Mouse (Mus musculus): ENCODE measurements around the gene Fbxw9. TPM values are rescaled to one million over a fixed set of nuclear protein-coding genes. Genes with fewer than 3 reads are reported as not detected.

Gene Fbxw9
- total and polyA plus RNA-seq, 3 experiments = 7.3 to 21.9 (median 11.7) TPM

- TF ChIP-seq IRF4 (IDR thresholded peaks at IDR 0.05; ENCODE audit: low read depth, low read length) = no peak
- no peak for TF ChIP-seq JUN (IDR thresholded peaks at IDR 0.05; ENCODE audit: insufficient read depth, low read depth, low read length)
- no peak for TF ChIP-seq JUND (conservative IDR thresholded peaks at IDR 0.05; ENCODE audit: low read depth, low read length)
- no peak for TF ChIP-seq POLR2A (IDR thresholded peaks at IDR 0.05; ENCODE audit: low read depth, low read length)
- TF ChIP-seq PAX5 (IDR thresholded peaks at IDR 0.05; ENCODE audit: low read length) = no peak
- TF ChIP-seq KAT2A (IDR thresholded peaks at IDR 0.05; ENCODE audit: insufficient replicate concordance, low read length) = no peak
Measured at GRCm38 (mm10) chr8:85027922-85028321, 31.9 kb upstream of the Fbxw9 start (continued).

GRCm38 (mm10) chr8:85029271-85029670 is 30.6 kb upstream of the Fbxw9 start:
- Histone ChIP-seq H3K36me3 (replicated peaks in 1 of 2; ENCODE audit: control insufficient read depth in 1 of 2, insufficient read depth in 1 of 2, low read length in 1 of 2) (peaks cover 39 to 53% of the 10 kb centered on the region in 2 experiments), H3K4me2 (ENCODE audit: insufficient read depth, low read depth, poor library complexity, severe bottlenecking) (no peak overlapping the region; the same call in 1 of the 2 replicates), H3K9me3 (replicated peaks; ENCODE audit: low read length) (no peaks in the 10 kb centered on the region), H3K4me3 (replicated peaks in 1 of 3; ENCODE audit: low read depth in 2 of 3, low read length in 2 of 3, poor library complexity in 1 of 3) (no peak overlapping the region), H3K9ac (ENCODE audit: insufficient read depth, low read depth) (no peak overlapping the region), H3K4me1 (ENCODE audit: control insufficient read depth in 1 of 2, insufficient read depth in 2 of 2) (peaks cover 7 to 50% of the 10 kb centered on the region in 2 experiments), H3K27me3 (replicated peaks) (no peaks in the 10 kb centered on the region), H3K27ac (ENCODE audit: insufficient read depth, low read depth) (no peak overlapping the region), H3K79me2 (replicated peaks; ENCODE audit: control insufficient read depth, extremely low read depth, insufficient read depth, poor library complexity, severe bottlenecking) (peaks cover 43% of the 10 kb centered on the region)
- dilution Hi-C loops (cut with MboI; ENCODE audit: extremely low pct_ligation_motif_present, extremely low pct_unique_long_range_greater_than_20kb, low sequenced_read_pairs) = no loop called here
- no peak for DNase-seq (ENCODE audit: extremely low read depth)
- in situ Hi-C loops (cut with MboI; ENCODE audit: low pct_ligation_motif_present, low pct_unique_long_range_greater_than_20kb, low sequenced_read_pairs) = loop anchor here (5.0 kb wide), 1 partner anchor 37 kb away; the partner anchor contains the start of gene Hook2
- TF ChIP-seq BHLHE40 (IDR thresholded peaks at IDR 0.05; ENCODE audit: low read depth, low read length) (no peak), MEF2A (IDR thresholded peaks at IDR 0.05; ENCODE audit: borderline replicate concordance, low read depth, low read length) (no peak), JUND (conservative IDR thresholded peaks at IDR 0.05; ENCODE audit: low read depth, low read length) (no peak), MAFK (IDR thresholded peaks at IDR 0.05; ENCODE audit: insufficient replicate concordance, low read length) (no peak), ZKSCAN1 (IDR thresholded peaks at IDR 0.05; ENCODE audit: borderline replicate concordance, low read depth, low read length) (no peak), TBP (conservative IDR thresholded peaks at IDR 0.05; ENCODE audit: low read depth, low read length) (no peak), JUN (IDR thresholded peaks at IDR 0.05; ENCODE audit: insufficient read depth, low read depth, low read length) (no peak), RAD21 (IDR thresholded peaks at IDR 0.05; ENCODE audit: low read depth, low read length) (no peak), ELF1 (IDR thresholded peaks at IDR 0.05; ENCODE audit: low read depth, low read length) (no peak), POLR2AphosphoS2 (IDR thresholded peaks at IDR 0.05; ENCODE audit: low read depth, low read length) (no peak)

- Histone ChIP-seq H3K4me3 (replicated peaks in 1 of 3; ENCODE audit: low read depth in 2 of 3, low read length in 2 of 3, poor library complexity in 1 of 3) (no peak overlapping the region), H3K9ac (ENCODE audit: insufficient read depth, low read depth) (no peak overlapping the region), H3K4me2 (ENCODE audit: insufficient read depth, low read depth, poor library complexity, severe bottlenecking) (no peak overlapping the region), H3K27me3 (replicated peaks) (no peaks in the 10 kb centered on the region), H3K4me1 (ENCODE audit: control insufficient read depth in 1 of 2, insufficient read depth in 2 of 2) (peaks cover 6 to 44% of the 10 kb centered on the region in 2 experiments), H3K9me3 (replicated peaks; ENCODE audit: low read length) (no peaks in the 10 kb centered on the region), H3K27ac (ENCODE audit: insufficient read depth, low read depth) (no peak overlapping the region), H3K36me3 (replicated peaks in 1 of 2; ENCODE audit: control insufficient read depth in 1 of 2, insufficient read depth in 1 of 2, low read length in 1 of 2) (peaks cover 39 to 53% of the 10 kb centered on the region in 2 experiments), H3K79me2 (replicated peaks; ENCODE audit: control insufficient read depth, extremely low read depth, insufficient read depth, poor library complexity, severe bottlenecking) (peaks cover 38% of the 10 kb centered on the region)
- dilution Hi-C loops (cut with MboI; ENCODE audit: extremely low pct_ligation_motif_present, extremely low pct_unique_long_range_greater_than_20kb, low sequenced_read_pairs) = no loop called here
- DNase-seq (ENCODE audit: extremely low read depth) = no peak
- in situ Hi-C loops (cut with MboI; ENCODE audit: low pct_ligation_motif_present, low pct_unique_long_range_greater_than_20kb, low sequenced_read_pairs) = no loop called here
- TF ChIP-seq E2F4 (IDR thresholded peaks at IDR 0.05; ENCODE audit: insufficient replicate concordance, low read depth, low read length) (no peak), TCF12 (IDR thresholded peaks at IDR 0.05; ENCODE audit: low read depth, low read length) (no peak), CTCF (conservative IDR thresholded peaks at IDR 0.05 in 1 of 2, IDR thresholded peaks at IDR 0.05 in 1 of 2; ENCODE audit: low read depth in 2 of 2, low read length in 2 of 2) (no peak), CHD1 (IDR thresholded peaks at IDR 0.05; ENCODE audit: low read depth, low read length) (no peak), SIN3A (IDR thresholded peaks at IDR 0.05; ENCODE audit: low read length) (no peak), TBP (conservative IDR thresholded peaks at IDR 0.05; ENCODE audit: low read depth, low read length) (no peak), MAX (IDR thresholded peaks at IDR 0.05; ENCODE audit: low read length) (no peak), ZNF384 (IDR thresholded peaks at IDR 0.05; ENCODE audit: low read depth, low read length) (no peak), SMC3 (IDR thresholded peaks at IDR 0.05; ENCODE audit: low read depth, low read length) (no peak), CHD2 (IDR thresholded peaks at IDR 0.05; ENCODE audit: low read length) (no peak), MXI1 (IDR thresholded peaks at IDR 0.05; ENCODE audit: low read depth, low read length) (no peak), GABPA (IDR thresholded peaks at IDR 0.05; ENCODE audit: insufficient replicate concordance, low read depth, low read length) (no peak)
Measured at GRCm38 (mm10) chr8:85032622-85033311, 27.1 kb upstream of the Fbxw9 start.

All from CH12.LX (cell line).